Mouse (Mus musculus) erythroblast, embryonic 14.5 days (primary cell): ENCODE measurements around the gene Paip2b. TPM values are rescaled to one million over a fixed set of nuclear protein-coding genes. Genes with fewer than 3 reads are reported as not detected.

Source experiments
- H3K27me3 ChIP-seq: 2 replicates; pipeline ENCODE4 v1.6.1; 2012; ENCODE audit warnings: inconsistent platforms; ENCODE audit not compliant: control insufficient read depth
- H3K36me3 ChIP-seq: 2 replicates; pipeline ENCODE4 v1.6.1; 2012; ENCODE audit warnings: mild to moderate bottlenecking, inconsistent platforms; ENCODE audit not compliant: control insufficient read depth
- H3K4me1 ChIP-seq: 2 replicates; pipeline ENCODE4 v1.6.1; 2012; ENCODE audit warnings: inconsistent platforms; ENCODE audit not compliant: control insufficient read depth
- H3K4me3 ChIP-seq: replicated peaks from 2 replicates; pipeline ENCODE3; 2012; ENCODE audit warnings: moderate library complexity, mild to moderate bottlenecking, inconsistent platforms
- H3K9me3 ChIP-seq: 2 replicates; pipeline ENCODE4 v1.6.1; 2012; ENCODE audit warnings: low read length, inconsistent platforms, mixed read lengths; ENCODE audit not compliant: control insufficient read depth
- GATA1 ChIP-seq: IDR thresholded peaks from 2 replicates; pipeline ENCODE4 v1.6.1; 2012; ENCODE audit warnings: low read length, inconsistent platforms, mixed read lengths
- TAL1 ChIP-seq: IDR thresholded peaks from 3 replicates; pipeline ENCODE4 v1.6.1; 2012; ENCODE audit warnings: low read length, inconsistent platforms, mixed read lengths
- polyA plus RNA-seq: library from polyadenylated mRNA; stranded (reverse); fragments of >175 nt; gene quantifications from 2 replicates; pipeline ENCODE4 v1.2.3, GENCODE M21; 2012

Gene Paip2b
- polyA plus RNA-seq, 1 experiment, result 0.42 TPM

DNA sequence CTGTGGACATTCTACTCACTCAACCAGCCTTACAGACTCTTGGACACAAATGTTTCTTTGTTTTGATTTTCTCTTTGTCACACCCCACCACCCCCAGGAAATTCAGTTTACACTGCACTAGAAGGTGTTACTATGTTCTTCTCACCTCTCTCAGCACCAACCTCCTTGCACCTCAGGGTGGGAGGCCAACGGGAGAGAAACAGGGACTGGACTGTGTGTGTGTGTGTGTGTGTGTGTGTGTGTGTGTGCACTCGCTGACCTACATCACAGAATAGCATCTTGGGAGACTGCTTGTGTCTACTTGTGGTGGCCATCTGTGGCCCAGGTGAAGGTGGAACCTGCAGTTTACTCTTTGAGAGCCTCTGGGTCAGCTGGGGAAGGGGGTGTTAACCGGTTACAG lies 45.1 kb downstream of the Paip2b start:
- H3K4me3 ChIP-seq, result no peak overlapping the region

DNA sequence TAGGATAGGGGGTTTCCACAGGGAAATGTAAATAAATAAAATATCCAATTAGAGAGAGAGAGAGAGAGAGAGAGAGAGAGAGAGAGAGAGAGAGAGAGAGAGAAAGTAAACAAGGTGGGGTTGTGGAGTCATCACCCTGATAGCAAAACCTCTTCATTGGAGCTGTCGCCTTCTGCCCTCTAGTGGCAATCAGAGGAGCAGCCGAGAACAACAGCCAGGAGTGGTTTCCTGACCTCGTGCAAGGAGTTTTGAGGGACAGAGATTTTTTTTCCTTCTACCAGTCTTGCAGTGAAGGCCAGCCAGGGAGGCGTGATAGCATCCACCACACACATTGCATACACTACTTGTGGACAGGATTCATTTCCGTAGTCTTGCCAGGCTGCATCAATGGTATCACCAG lies 52.5 kb downstream of the Paip2b start:
- Histone ChIP-seq H3K4me1 (peaks cover 26% of the 10 kb centered on the region), H3K27me3 (no peaks in the 10 kb centered on the region), H3K9me3 (no peaks in the 10 kb centered on the region), H3K4me3 (no peak overlapping the region), H3K36me3 (0 out of 2 replicates have a peak, but pooled peaks cover 1% of the 10 kb centered on the region)
- TF ChIP-seq GATA1 (no peak), TAL1 (no peak)

More for the DNA sequence above, 45.1 kb downstream of the Paip2b start:
- Histone ChIP-seq H3K9me3 (peaks cover 3% of the 10 kb centered on the region), H3K27me3 (no peaks in the 10 kb centered on the region), H3K36me3 (no peaks in the 10 kb centered on the region), H3K4me1 (no peaks in the 10 kb centered on the region)
- TF ChIP-seq GATA1, result no peak
- TF ChIP-seq TAL1, result no peak

DNA sequence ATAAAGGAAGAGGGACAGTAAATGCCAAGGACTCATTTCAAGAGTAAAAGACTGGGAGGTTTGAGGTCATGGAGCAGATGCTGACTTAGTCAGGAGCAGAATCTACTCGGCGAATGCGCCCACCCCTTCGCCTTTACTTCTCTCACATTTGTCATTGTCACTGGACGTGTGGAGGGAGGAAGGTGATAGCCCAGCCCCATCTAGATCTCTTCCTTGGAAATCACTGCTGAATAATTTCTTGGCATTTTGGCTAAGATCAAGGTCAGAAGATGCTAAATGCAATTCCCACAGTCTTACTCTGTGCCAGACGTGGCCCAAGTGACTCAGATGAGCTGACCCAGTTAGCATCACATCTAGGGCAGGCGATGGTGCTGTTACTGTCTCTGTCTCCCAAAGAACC lies 53.2 kb downstream of the Paip2b start:
- Histone ChIP-seq H3K4me3 (no peak overlapping the region), H3K9me3 (no peaks in the 10 kb centered on the region), H3K36me3 (peaks cover 7% of the 10 kb centered on the region), H3K4me1 (peaks cover 32% of the 10 kb centered on the region), H3K27me3 (no peaks in the 10 kb centered on the region)
- TF ChIP-seq GATA1 (no peak), TAL1 (no peak)

DNA sequence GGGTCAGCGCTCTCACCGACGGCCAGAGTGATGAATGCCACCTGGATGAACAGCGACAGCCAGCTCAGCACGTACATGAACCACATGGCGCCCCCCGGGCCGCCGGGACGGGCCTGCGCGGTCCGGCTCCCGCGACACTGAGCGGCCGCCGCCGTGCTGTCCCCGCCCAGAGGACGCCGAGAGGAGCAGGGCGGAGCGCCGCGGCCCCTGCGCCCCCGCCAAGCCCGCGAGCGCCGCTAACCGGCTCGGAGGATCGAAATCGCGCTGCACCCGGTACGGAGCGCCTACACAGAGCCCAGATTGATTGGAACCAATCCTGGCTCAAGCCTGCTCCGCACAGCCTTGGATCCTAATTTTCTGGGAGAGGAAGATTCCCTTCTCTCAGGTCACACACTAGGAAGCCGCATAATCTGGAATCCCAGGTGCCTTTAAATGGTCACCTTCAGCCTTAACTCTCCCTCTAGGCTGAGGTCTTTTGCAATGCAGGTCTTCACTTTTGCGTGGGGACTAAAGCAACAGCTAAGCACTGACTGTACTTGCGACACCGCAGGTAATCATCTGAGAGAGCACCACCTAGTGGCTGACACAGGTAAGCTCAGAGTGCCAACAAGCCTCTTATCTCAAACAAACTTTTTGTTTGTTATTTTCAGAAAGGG lies 55.8 kb downstream of the Paip2b start, which contains the start of gene Tex261:
Gene Tex261, minus strand, starts transcription at position 176 of the 656 bp plus-strand sequence.
- peaks cover 34% of the 10 kb centered on the region for H3K4me1 ChIP-seq
- H3K4me3 ChIP-seq, result peak within 1 kb of the TSS; percentile 97
- no peaks in the 10 kb centered on the region for H3K27me3 ChIP-seq
- H3K9me3 ChIP-seq, result no peaks in the 10 kb centered on the region
- H3K36me3 ChIP-seq, result peaks cover 31% of the 10 kb centered on the region
- TF ChIP-seq GATA1 (no peak), TAL1 (no peak)

DNA sequence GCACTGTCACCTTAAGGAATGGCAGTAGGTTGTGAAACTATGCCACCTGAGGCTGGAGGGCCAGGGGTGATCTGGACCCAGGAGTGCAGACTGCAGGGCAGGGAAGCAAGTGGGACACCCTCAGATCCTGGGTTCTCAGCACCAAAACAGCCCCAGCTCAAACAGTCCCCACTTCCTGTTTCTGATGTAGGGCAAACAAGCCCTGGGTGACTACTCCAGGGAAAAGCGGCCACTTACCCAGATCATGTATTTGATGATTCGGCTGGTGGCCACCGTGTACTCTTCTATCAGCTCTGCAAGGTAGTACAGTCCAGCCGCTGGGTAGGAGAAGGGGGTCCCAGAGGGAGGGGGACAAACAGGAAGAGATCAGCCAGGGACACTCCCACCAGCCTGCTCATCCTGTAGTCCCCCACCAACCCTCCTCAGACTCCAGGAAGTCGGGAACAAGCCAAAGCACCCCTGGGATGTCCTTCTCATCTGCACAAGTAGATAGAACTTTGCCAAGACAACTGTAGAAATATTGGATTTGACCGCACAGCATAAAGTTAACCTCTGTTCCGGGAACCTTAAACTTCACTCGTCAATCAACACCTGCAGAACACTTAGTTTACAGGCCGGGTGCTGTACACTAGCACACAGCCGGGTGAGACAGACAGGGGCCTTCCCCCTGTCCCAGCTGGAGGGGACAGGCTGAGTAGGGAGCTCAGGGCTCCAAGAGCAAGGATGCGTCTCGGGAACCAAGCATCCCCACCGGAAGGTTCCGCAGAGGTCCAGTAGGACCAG lies 56.6 kb downstream of the Paip2b start:
- H3K9me3 ChIP-seq, result no peaks in the 10 kb centered on the region
- H3K4me1 ChIP-seq, result peaks cover 34% of the 10 kb centered on the region
- peak overlapping the region; percentile 97 for H3K4me3 ChIP-seq
- no peaks in the 10 kb centered on the region for H3K27me3 ChIP-seq
- peaks cover 39% of the 10 kb centered on the region for H3K36me3 ChIP-seq
- TF ChIP-seq TAL1, result no peak
- no peak for TF ChIP-seq GATA1

DNA sequence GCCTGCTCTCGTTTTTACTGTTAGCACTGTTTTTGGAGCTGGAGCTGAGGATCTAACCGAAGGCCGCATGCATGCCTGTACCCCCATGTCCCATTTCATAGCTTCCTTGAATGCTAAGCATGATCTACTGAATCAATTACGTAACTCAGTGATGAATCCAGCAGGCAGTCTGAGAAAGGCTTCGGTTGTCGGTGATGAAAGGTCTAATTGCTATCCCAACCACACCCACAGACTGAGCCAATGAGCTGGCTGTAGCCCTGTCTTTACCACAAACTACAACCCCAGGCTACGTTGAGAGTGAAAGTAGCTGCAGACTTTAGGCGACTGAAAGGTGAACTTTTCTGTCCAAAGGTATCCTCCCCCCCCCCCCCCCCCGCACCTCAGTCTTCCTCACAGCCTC lies 57.4 kb downstream of the Paip2b start:
- TF ChIP-seq GATA1 (no peak), TAL1 (no peak)
- H3K4me3 ChIP-seq, result peak overlapping the region; percentile 97
- H3K4me1 ChIP-seq, result peaks cover 34% of the 10 kb centered on the region
- peaks cover 47% of the 10 kb centered on the region for H3K36me3 ChIP-seq
- no peaks in the 10 kb centered on the region for H3K9me3 ChIP-seq
- no peaks in the 10 kb centered on the region for H3K27me3 ChIP-seq

DNA sequence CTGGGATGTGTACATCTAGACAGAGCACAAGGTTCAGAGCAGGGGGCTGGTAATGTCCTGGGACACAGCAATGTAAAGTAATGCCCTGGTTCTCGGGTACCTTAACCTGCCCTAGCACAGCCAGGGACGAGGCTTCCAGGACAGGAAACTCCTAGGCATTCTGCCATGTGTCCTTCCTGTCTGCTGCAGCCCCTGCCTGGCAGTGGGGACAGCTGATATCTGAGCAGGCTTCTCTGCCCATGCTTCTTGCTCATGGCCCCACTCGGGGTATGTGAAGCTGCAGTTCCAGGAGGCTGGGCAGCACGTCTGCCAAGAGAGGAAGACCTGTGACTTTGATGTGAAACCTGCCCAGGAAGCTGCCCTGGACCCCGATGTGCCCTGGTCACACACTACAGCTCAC lies 63.1 kb downstream of the Paip2b start:
- Histone ChIP-seq H3K36me3 (peaks cover 49% of the 10 kb centered on the region), H3K27me3 (peaks cover 10% of the 10 kb centered on the region), H3K9me3 (no peaks in the 10 kb centered on the region), H3K4me1 (peaks cover 4% of the 10 kb centered on the region), H3K4me3 (no peak overlapping the region)
- no peak for TF ChIP-seq GATA1
- TF ChIP-seq TAL1, result no peak

DNA sequence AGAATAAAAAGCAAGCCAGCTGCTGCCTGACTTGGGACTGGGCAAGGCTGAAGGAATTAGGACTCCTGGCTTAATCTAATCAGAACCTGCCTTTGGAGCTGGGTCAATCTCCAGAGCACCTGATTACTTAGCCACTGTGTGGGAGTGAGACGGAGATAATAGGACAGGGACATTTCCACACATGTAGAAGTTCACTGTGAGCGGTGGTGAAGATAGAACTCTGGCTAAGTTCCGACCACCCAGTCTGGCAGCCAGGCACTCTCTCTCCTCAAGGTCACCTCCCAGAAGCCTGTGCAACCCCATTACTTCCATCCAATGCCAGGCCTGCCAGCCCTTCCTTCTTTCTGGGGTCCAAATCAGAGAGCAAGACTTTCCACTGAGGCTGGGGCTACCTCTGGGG lies 64.6 kb downstream of the Paip2b start:
- TF ChIP-seq GATA1 (no peak), TAL1 (no peak)
- H3K27me3 ChIP-seq, result peaks cover 25% of the 10 kb centered on the region
- H3K4me1 ChIP-seq, result peaks cover 3% of the 10 kb centered on the region
- H3K36me3 ChIP-seq, result peaks cover 34% of the 10 kb centered on the region
- no peaks in the 10 kb centered on the region for H3K9me3 ChIP-seq
- H3K4me3 ChIP-seq, result no peak overlapping the region

DNA sequence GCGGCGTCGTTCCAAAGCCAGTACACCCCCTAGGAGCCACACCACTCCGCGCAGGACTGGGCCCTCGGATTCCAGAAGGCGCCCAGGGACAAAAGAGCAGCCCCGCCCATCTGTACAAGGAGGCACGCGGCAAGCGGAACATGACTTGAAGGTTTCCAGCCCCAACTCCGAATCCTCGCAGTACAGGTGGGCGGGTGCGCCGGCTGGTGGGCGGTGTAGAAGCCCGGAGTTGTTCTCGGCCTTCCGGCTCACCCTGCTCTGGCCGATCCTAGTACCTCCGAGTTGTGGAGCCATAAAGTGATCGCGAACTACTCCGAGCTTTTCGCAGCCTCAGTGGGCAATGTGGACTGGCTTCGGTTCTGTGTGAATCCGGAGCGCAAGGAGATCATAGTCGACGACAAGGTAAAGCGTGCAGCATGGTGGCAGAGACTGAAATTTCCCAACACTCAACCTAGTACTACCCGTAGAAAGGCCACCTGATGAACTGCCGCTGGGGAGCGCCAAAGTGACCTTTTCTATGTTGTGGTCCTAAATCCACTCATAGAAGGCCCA lies 68.6 kb downstream of the Paip2b start:
- no peak for TF ChIP-seq TAL1
- Histone ChIP-seq H3K4me1 (peaks cover 3% of the 10 kb centered on the region), H3K9me3 (no peaks in the 10 kb centered on the region), H3K4me3 (no peak overlapping the region), H3K27me3 (peaks cover 58% of the 10 kb centered on the region), H3K36me3 (no peaks in the 10 kb centered on the region)
